Mouse (Mus musculus) spleen, adult 2 months (tissue): ENCODE results near the gene Vmn1r227.

Source experiments
- CTCF ChIP-seq: fragments of 200-500 bp; IDR thresholded peaks from 2 replicates; pipeline ENCODE4 v1.5.1; 2011; ENCODE audit warnings: mild to moderate bottlenecking, inconsistent platforms; ENCODE audit not compliant: insufficient read depth, insufficient read length, insufficient replicate concordance; ENCODE audit errors: extremely low read depth
- POLR2A ChIP-seq: fragments of 200-500 bp; IDR thresholded peaks from 2 replicates; pipeline ENCODE4 v1.6.1; 2011; ENCODE audit warnings: low read depth, low read length, inconsistent platforms

DNA sequence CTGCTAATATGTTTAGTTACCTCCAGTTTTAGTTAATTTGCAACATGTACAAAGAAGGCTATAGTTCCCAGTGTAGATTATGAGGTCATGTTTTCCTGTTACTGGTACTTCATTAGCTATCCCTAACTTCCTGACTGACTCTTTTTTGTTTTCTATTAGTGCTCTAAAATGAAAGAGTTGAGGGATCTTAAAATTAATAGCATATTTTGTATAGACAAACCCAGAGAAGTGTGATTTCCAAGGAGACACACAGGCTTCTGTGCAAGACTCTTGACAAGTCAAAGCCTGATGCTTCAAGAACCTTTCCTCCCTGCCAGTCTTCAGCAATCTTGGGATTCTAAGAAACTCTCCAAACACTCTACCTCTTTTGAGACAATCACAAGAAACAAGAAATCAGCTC, 47.1 kb upstream of the Vmn1r227 start, which contains the start of gene Vmn1r226:
- no peak for TF ChIP-seq POLR2A
- TF ChIP-seq CTCF, result no peak
